Mouse (Mus musculus) bone marrow macrophage, adult 2 months (primary cell): ENCODE measurements around the gene Polr3h.

ENCODE experiments used
- CTCF ChIP-seq: IDR thresholded peaks from 2 replicates; pipeline ENCODE4 v1.5.1; 2012; ENCODE audit warnings: low read depth, mild to moderate bottlenecking, low read length, moderate library complexity
- POLR2A ChIP-seq: IDR thresholded peaks from 2 replicates; pipeline ENCODE4 v1.6.1; 2012; ENCODE audit warnings: mild to moderate bottlenecking, low read depth, low read length, borderline replicate concordance

GRCm38 (mm10) chr15:81949476-81950131 lies 23.6 kb upstream of the Polr3h start:
- TF ChIP-seq CTCF (no peak), POLR2A (no peak)
